Mouse (Mus musculus) stomach, postnatal 0 days (tissue): ENCODE measurements around the gene Rgs16.

Experiments
- CTCF ChIP-seq: IDR thresholded peaks from 2 replicates; pipeline ENCODE4 v1.5.1; 2016; ENCODE audit warnings: antibody characterized with exemption, low read depth, mild to moderate bottlenecking, moderate library complexity
- EP300 ChIP-seq: optimal IDR thresholded peaks from 2 replicates; pipeline ENCODE3; 2016; ENCODE audit warnings: antibody characterized with exemption

DNA sequence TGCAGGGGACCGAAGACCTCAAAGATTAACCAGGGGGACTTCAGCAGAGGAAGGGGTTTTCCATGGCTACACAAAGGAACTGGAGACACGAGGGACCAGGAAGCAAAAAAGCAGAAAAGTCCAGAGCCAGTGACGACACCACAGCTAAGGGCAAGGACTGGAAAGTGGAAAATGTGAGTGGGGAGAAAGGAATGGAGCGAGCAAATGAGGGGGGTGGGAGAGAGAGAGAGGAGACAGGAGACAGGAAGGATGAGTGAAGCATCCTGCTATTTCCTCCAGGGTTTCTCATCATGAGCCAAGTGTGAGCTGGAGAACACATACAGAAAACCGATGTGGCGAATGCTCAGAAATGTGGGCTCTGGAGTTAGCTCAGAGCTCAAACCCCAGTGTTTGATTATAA is 4.1 kb upstream of the Rgs16 start:
- TF ChIP-seq CTCF, result no peak
- TF ChIP-seq EP300, result no peak
